Mouse (Mus musculus): ENCODE data around the gene Ankdd1b. TPM values are rescaled to one million over a fixed set of nuclear protein-coding genes. Genes with fewer than 3 reads are reported as not detected.

The Ankdd1b gene
- total and polyA plus RNA-seq, 2 experiments: not detected

GRCm38 (mm10) chr13:96417261-96417813, 53.7 kb downstream of the Ankdd1b start:
- Histone ChIP-seq H3K79me2 (ENCODE audit: control insufficient read depth, insufficient read depth, low read length) (no peaks in the 10 kb centered on the region), H3K27me3 (ENCODE audit: control insufficient read depth, insufficient read depth, low read length) (no peaks in the 10 kb centered on the region), H3K4me1 (ENCODE audit: control insufficient read depth, insufficient read depth, low read length) (no peaks in the 10 kb centered on the region), H3K4me3 (ENCODE audit: insufficient read depth, low read depth, low read length) (no peak overlapping the region), H3K27ac (replicated peaks; ENCODE audit: insufficient read depth, low read depth, low read length) (peak overlapping the region; percentile 4; the same call in 1 of the 2 replicates), H3K36me3 (ENCODE audit: control insufficient read depth, insufficient read depth, low read length) (peaks cover 15% of the 10 kb centered on the region), H3K9ac (ENCODE audit: low read depth, low read length) (no peak overlapping the region)
- TF ChIP-seq POLR2A (IDR thresholded peaks at IDR 0.05; ENCODE audit: extremely low read depth, insufficient read depth, low read length) (no peak), CTCF (IDR thresholded peaks at IDR 0.05; ENCODE audit: low read depth, low read length) (no peak)
- DNase-seq (ENCODE audit: extremely low read depth, low read depth, low spot score): no peak
- WGBS: 72% methylated on average over 5 of the region's 5 CpGs

GRCm38 (mm10) chr13:96416380-96416779, 54.6 kb downstream of the Ankdd1b start:
- Histone ChIP-seq H3K27ac (replicated peaks; ENCODE audit: insufficient read depth, low read depth, low read length) (no peak overlapping the region), H3K9ac (ENCODE audit: low read depth, low read length) (no peak overlapping the region), H3K4me3 (ENCODE audit: insufficient read depth, low read depth, low read length) (no peak overlapping the region), H3K4me1 (ENCODE audit: control insufficient read depth, insufficient read depth, low read length) (no peaks in the 10 kb centered on the region), H3K79me2 (ENCODE audit: control insufficient read depth, insufficient read depth, low read length) (no peaks in the 10 kb centered on the region), H3K27me3 (ENCODE audit: control insufficient read depth, insufficient read depth, low read length) (no peaks in the 10 kb centered on the region), H3K36me3 (ENCODE audit: control insufficient read depth, insufficient read depth, low read length) (peaks cover 17% of the 10 kb centered on the region)
- DNase-seq (ENCODE audit: extremely low read depth, low read depth, low spot score): no peak
- WGBS: 93% methylated on average over 8 of the region's 8 CpGs
- TF ChIP-seq CTCF (IDR thresholded peaks at IDR 0.05; ENCODE audit: low read depth, low read length) (no peak), POLR2A (IDR thresholded peaks at IDR 0.05; ENCODE audit: extremely low read depth, insufficient read depth, low read length) (no peak)

GRCm38 (mm10) chr13:96414384-96414783, 56.6 kb downstream of the Ankdd1b start:
- DNase-seq (ENCODE audit: extremely low read depth, low read depth, low spot score): no peak
- H3K27me3 ChIP-seq (ENCODE audit: control insufficient read depth, insufficient read depth, low read length): no peaks in the 10 kb centered on the region
- H3K4me1 ChIP-seq (ENCODE audit: control insufficient read depth, insufficient read depth, low read length): no peaks in the 10 kb centered on the region
- WGBS: 88% methylated on average over 6 of the region's 6 CpGs
- no peaks in the 10 kb centered on the region for H3K79me2 ChIP-seq (ENCODE audit: control insufficient read depth, insufficient read depth, low read length)
- no peak for TF ChIP-seq CTCF (IDR thresholded peaks at IDR 0.05; ENCODE audit: low read depth, low read length)
- TF ChIP-seq POLR2A (IDR thresholded peaks at IDR 0.05; ENCODE audit: extremely low read depth, insufficient read depth, low read length): no peak
- H3K36me3 ChIP-seq (ENCODE audit: control insufficient read depth, insufficient read depth, low read length): peaks cover 24% of the 10 kb centered on the region
- H3K9ac ChIP-seq (ENCODE audit: low read depth, low read length): no peak overlapping the region
- no peak overlapping the region for H3K4me3 ChIP-seq (ENCODE audit: insufficient read depth, low read depth, low read length)
- no peak overlapping the region for H3K27ac ChIP-seq (replicated peaks; ENCODE audit: insufficient read depth, low read depth, low read length)

- H3K4me1 ChIP-seq (ENCODE audit: control insufficient read depth, insufficient read depth, low read length): no peaks in the 10 kb centered on the region
- DNase-seq (ENCODE audit: extremely low read depth, low read depth, low spot score): no peak
- no peak overlapping the region for H3K9ac ChIP-seq (ENCODE audit: low read depth, low read length)
- H3K4me3 ChIP-seq (ENCODE audit: insufficient read depth, low read depth, low read length): no peak overlapping the region
- no peaks in the 10 kb centered on the region for H3K27me3 ChIP-seq (ENCODE audit: control insufficient read depth, insufficient read depth, low read length)
- H3K27ac ChIP-seq (replicated peaks; ENCODE audit: insufficient read depth, low read depth, low read length): no peak overlapping the region
- WGBS: 92% methylated on average over 1 of the region's 1 CpGs
- peaks cover 35% of the 10 kb centered on the region for H3K36me3 ChIP-seq (ENCODE audit: control insufficient read depth, insufficient read depth, low read length)
- no peaks in the 10 kb centered on the region for H3K79me2 ChIP-seq (ENCODE audit: control insufficient read depth, insufficient read depth, low read length)
- TF ChIP-seq CTCF (IDR thresholded peaks at IDR 0.05; ENCODE audit: low read depth, low read length) (no peak), POLR2A (IDR thresholded peaks at IDR 0.05; ENCODE audit: extremely low read depth, insufficient read depth, low read length) (no peak)
These were observed 62.2 kb downstream of the Ankdd1b start for GRCm38 (mm10) chr13:96408786-96409185.

- DNase-seq (ENCODE audit: extremely low read depth, low read depth, low spot score): no peak
These were observed 64.0 kb downstream of the Ankdd1b start for GRCm38 (mm10) chr13:96407040-96407439.

GRCm38 (mm10) chr13:96405518-96405917, 65.5 kb downstream of the Ankdd1b start:
- peaks cover 45% of the 10 kb centered on the region for H3K36me3 ChIP-seq (ENCODE audit: control insufficient read depth, insufficient read depth, low read length)
- H3K4me1 ChIP-seq (ENCODE audit: control insufficient read depth, insufficient read depth, low read length): no peaks in the 10 kb centered on the region
- 89% methylated on average over 2 of the region's 2 CpGs for WGBS
- TF ChIP-seq CTCF (IDR thresholded peaks at IDR 0.05; ENCODE audit: low read depth, low read length) (no peak), POLR2A (IDR thresholded peaks at IDR 0.05; ENCODE audit: extremely low read depth, insufficient read depth, low read length) (no peak)
- no peak overlapping the region for H3K27ac ChIP-seq (replicated peaks; ENCODE audit: insufficient read depth, low read depth, low read length)
- H3K79me2 ChIP-seq (ENCODE audit: control insufficient read depth, insufficient read depth, low read length): no peaks in the 10 kb centered on the region
- H3K27me3 ChIP-seq (ENCODE audit: control insufficient read depth, insufficient read depth, low read length): no peaks in the 10 kb centered on the region
- no peak overlapping the region for H3K9ac ChIP-seq (ENCODE audit: low read depth, low read length)
- no peak for DNase-seq (ENCODE audit: extremely low read depth, low read depth, low spot score)
- H3K4me3 ChIP-seq (ENCODE audit: insufficient read depth, low read depth, low read length): no peak overlapping the region

More at GRCm38 (mm10) chr13:96407040-96407439, 64.0 kb downstream of the Ankdd1b start:
- Histone ChIP-seq H3K9ac (ENCODE audit: low read depth, low read length) (no peak overlapping the region), H3K36me3 (ENCODE audit: control insufficient read depth, insufficient read depth, low read length) (peaks cover 43% of the 10 kb centered on the region), H3K27ac (replicated peaks; ENCODE audit: insufficient read depth, low read depth, low read length) (no peak overlapping the region), H3K27me3 (ENCODE audit: control insufficient read depth, insufficient read depth, low read length) (no peaks in the 10 kb centered on the region), H3K4me3 (ENCODE audit: insufficient read depth, low read depth, low read length) (no peak overlapping the region), H3K79me2 (ENCODE audit: control insufficient read depth, insufficient read depth, low read length) (no peaks in the 10 kb centered on the region), H3K4me1 (ENCODE audit: control insufficient read depth, insufficient read depth, low read length) (no peaks in the 10 kb centered on the region)
- 75% methylated on average over 4 of the region's 4 CpGs for WGBS
- no peak for TF ChIP-seq POLR2A (IDR thresholded peaks at IDR 0.05; ENCODE audit: extremely low read depth, insufficient read depth, low read length)
- peak; percentile 59 for TF ChIP-seq CTCF (IDR thresholded peaks at IDR 0.05; ENCODE audit: low read depth, low read length)
